Mouse (Mus musculus): ENCODE measurements around the gene Tirap. TPM values are rescaled to one million over a fixed set of nuclear protein-coding genes. Genes with fewer than 3 reads are reported as not detected.

Tirap gene
- polyA plus RNA-seq, 1 experiment from 2014 or later: 4.0 TPM

- Histone ChIP-seq H3K27ac (no peak overlapping the region), H3K9ac (no peak overlapping the region), H3K4me1 (replicated peaks; ENCODE audit: control insufficient read depth, insufficient read depth, low read length) (no peaks in the 10 kb centered on the region; the same call in 1 of the 2 replicates), H3K27me3 (ENCODE audit: control insufficient read depth, insufficient read depth, low read length) (no peaks in the 10 kb centered on the region), H3K4me2 (replicated peaks) (no peak overlapping the region), H3K4me3 (replicated peaks; ENCODE audit: low read length) (no peak overlapping the region), H3K36me3 (replicated peaks; ENCODE audit: control insufficient read depth, insufficient read depth) (no peaks in the 10 kb centered on the region), H3K9me3 (ENCODE audit: control insufficient read depth, low read length) (no peaks in the 10 kb centered on the region)
- ATAC-seq (ENCODE audit: low FRiP score) (no peak), DNase-seq (ENCODE audit: low spot score) (no peak)
- WGBS: 80% methylated on average over 5 of the region's 5 CpGs
Measured at GRCm38 (mm10) chr9:35139231-35139744, 60.8 kb downstream of the Tirap start.

- H3K4me3 ChIP-seq (replicated peaks; ENCODE audit: low read length): no peak overlapping the region
- H3K9ac ChIP-seq: no peak overlapping the region
- WGBS: 88% methylated on average over 7 of the region's 7 CpGs
- no peak overlapping the region for H3K4me2 ChIP-seq (replicated peaks)
- no peaks in the 10 kb centered on the region; the same call in 1 of the 2 replicates for H3K4me1 ChIP-seq (replicated peaks; ENCODE audit: control insufficient read depth, insufficient read depth, low read length)
- H3K9me3 ChIP-seq (ENCODE audit: control insufficient read depth, low read length): no peaks in the 10 kb centered on the region
- DNase-seq (ENCODE audit: low spot score): no peak
- no peak for ATAC-seq (ENCODE audit: low FRiP score)
- H3K27me3 ChIP-seq (ENCODE audit: control insufficient read depth, insufficient read depth, low read length): no peaks in the 10 kb centered on the region
- H3K27ac ChIP-seq: no peak overlapping the region
- no peaks in the 10 kb centered on the region for H3K36me3 ChIP-seq (replicated peaks; ENCODE audit: control insufficient read depth, insufficient read depth)
Measured at GRCm38 (mm10) chr9:35138029-35138428, 62.1 kb downstream of the Tirap start.

GRCm38 (mm10) chr9:35135575-35135974, 64.5 kb downstream of the Tirap start:
- Histone ChIP-seq H3K4me1 (replicated peaks; ENCODE audit: control insufficient read depth, insufficient read depth, low read length) (no peaks in the 10 kb centered on the region; the same call in 1 of the 2 replicates), H3K9me3 (ENCODE audit: control insufficient read depth, low read length) (no peaks in the 10 kb centered on the region), H3K36me3 (replicated peaks; ENCODE audit: control insufficient read depth, insufficient read depth) (no peaks in the 10 kb centered on the region), H3K27me3 (ENCODE audit: control insufficient read depth, insufficient read depth, low read length) (no peaks in the 10 kb centered on the region), H3K4me3 (replicated peaks; ENCODE audit: low read length) (no peak overlapping the region), H3K4me2 (replicated peaks) (no peak overlapping the region), H3K9ac (no peak overlapping the region), H3K27ac (no peak overlapping the region)
- 57% methylated on average over 6 of the region's 6 CpGs for WGBS
- ATAC-seq (ENCODE audit: low FRiP score) (no peak), DNase-seq (ENCODE audit: low spot score) (no peak)

Other genes starting within 250 kb of the Tirap start
- 12.8 and 13.5 TPM in 2 replicates for gene St3gal4, start 81.0 kb downstream of the Tirap start, polyA plus RNA-seq (2014; fragmentation: Nextera tagmentation; extraction: Ambion mirVana)
- 71.6 and 74.4 TPM in 2 replicates for gene Dcps, start 24.2 kb downstream of the Tirap start, polyA plus RNA-seq (2014; fragmentation: Nextera tagmentation; extraction: Ambion mirVana)
- 69.5 and 80.1 TPM in 2 replicates for gene Srpr, start 116 bp downstream of the Tirap start, polyA plus RNA-seq (2014; fragmentation: Nextera tagmentation; extraction: Ambion mirVana)
- gene Foxred1, start 10.8 kb upstream of the Tirap start, polyA plus RNA-seq (2014; fragmentation: Nextera tagmentation; extraction: Ambion mirVana): 36.2 and 40.4 TPM in 2 replicates
- gene Fam118b, start 67.5 kb upstream of the Tirap start, polyA plus RNA-seq (2014; fragmentation: Nextera tagmentation; extraction: Ambion mirVana): 55.5 and 55.9 TPM in 2 replicates
- 18.2 and 20.2 TPM in 2 replicates for gene Rpusd4, start 67.6 kb upstream of the Tirap start, polyA plus RNA-seq (2014; fragmentation: Nextera tagmentation; extraction: Ambion mirVana)
- 3.1 and 5.0 TPM in 2 replicates for gene Cdon, start 220.8 kb upstream of the Tirap start, polyA plus RNA-seq (2014; fragmentation: Nextera tagmentation; extraction: Ambion mirVana)

Data from hindbrain, embryonic 14.5 days (tissue).